Mouse (Mus musculus): ENCODE measurements around the gene Cdk17. TPM values are rescaled to one million over a fixed set of nuclear protein-coding genes. Genes with fewer than 3 reads are reported as not detected.

The Cdk17 gene
- polyA plus RNA-seq (2012; rRNA removed): 27.6 and 32.4 TPM in 2 replicates

- TF ChIP-seq POLR2A (IDR thresholded peaks at IDR 0.05; ENCODE audit: control insufficient read depth, low read depth, low read length) (0 out of 2 replicates have a peak, but pooled peaks have one; percentile 25), CTCF (IDR thresholded peaks at IDR 0.05; ENCODE audit: control insufficient read depth, insufficient read depth, insufficient replicate concordance, low read depth, low read length) (no peak)
- peak within 1 kb of the TSS; percentile 97 for H3K4me3 ChIP-seq (ENCODE audit: control insufficient read depth, low read depth, low read length)
- peaks cover 4% of the 10 kb centered on the region for H3K4me1 ChIP-seq (ENCODE audit: control insufficient read depth, insufficient read depth, low read length)
- no peaks in the 10 kb centered on the region for H3K27me3 ChIP-seq (ENCODE audit: control insufficient read depth, insufficient read depth, low read length)
- no peaks in the 10 kb centered on the region for H3K36me3 ChIP-seq (ENCODE audit: control insufficient read depth, insufficient read depth, low read length)
- H3K27ac ChIP-seq (ENCODE audit: control insufficient read depth, insufficient read depth, low read depth, low read length): peak within 1 kb of the TSS; percentile 92
These were observed at the start of gene Cdk17 for GRCm38 (mm10) chr10:93160807-93161510. TSS of gene Cdk17 (plus strand) at chr10:93160875.

DNA sequence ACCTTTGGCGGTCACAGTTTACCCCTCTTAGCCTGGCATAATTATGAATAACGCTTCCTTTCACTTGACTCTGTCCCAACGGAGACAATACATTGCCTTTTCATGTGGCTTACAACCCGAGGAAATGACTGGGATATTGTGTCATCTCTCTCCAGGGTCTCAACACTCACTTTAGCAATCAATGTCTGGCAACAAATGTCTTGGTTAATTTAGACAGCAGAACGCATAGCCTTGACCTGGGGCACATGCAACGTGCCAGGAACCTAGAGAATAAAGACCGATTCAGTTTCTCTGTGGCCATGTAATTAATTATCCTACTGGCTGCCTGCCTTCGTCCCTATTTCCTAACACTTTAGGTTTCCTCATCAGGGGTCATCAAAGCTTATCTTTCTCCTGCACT lies 49.3 kb upstream of the Cdk17 start:
- H3K4me3 ChIP-seq (ENCODE audit: control insufficient read depth, low read depth, low read length): no peak overlapping the region
- H3K4me1 ChIP-seq (ENCODE audit: control insufficient read depth, insufficient read depth, low read length): peaks cover 3% of the 10 kb centered on the region
- no peak for TF ChIP-seq POLR2A (IDR thresholded peaks at IDR 0.05; ENCODE audit: control insufficient read depth, low read depth, low read length)
- no peak for TF ChIP-seq CTCF (IDR thresholded peaks at IDR 0.05; ENCODE audit: control insufficient read depth, insufficient read depth, insufficient replicate concordance, low read depth, low read length)
- no peaks in the 10 kb centered on the region for H3K27me3 ChIP-seq (ENCODE audit: control insufficient read depth, insufficient read depth, low read length)
- no peaks in the 10 kb centered on the region for H3K36me3 ChIP-seq (ENCODE audit: control insufficient read depth, insufficient read depth, low read length)
- no peak overlapping the region for H3K27ac ChIP-seq (ENCODE audit: control insufficient read depth, insufficient read depth, low read depth, low read length)

GRCm38 (mm10) chr10:93112021-93112420 lies 48.7 kb upstream of the Cdk17 start:
- Histone ChIP-seq H3K4me1 (ENCODE audit: control insufficient read depth, insufficient read depth, low read length) (peaks cover 3% of the 10 kb centered on the region), H3K27me3 (ENCODE audit: control insufficient read depth, insufficient read depth, low read length) (no peaks in the 10 kb centered on the region), H3K27ac (ENCODE audit: control insufficient read depth, insufficient read depth, low read depth, low read length) (no peak overlapping the region), H3K36me3 (ENCODE audit: control insufficient read depth, insufficient read depth, low read length) (no peaks in the 10 kb centered on the region), H3K4me3 (ENCODE audit: control insufficient read depth, low read depth, low read length) (no peak overlapping the region)
- no peak for TF ChIP-seq CTCF (IDR thresholded peaks at IDR 0.05; ENCODE audit: control insufficient read depth, insufficient read depth, insufficient replicate concordance, low read depth, low read length)
- no peak for TF ChIP-seq POLR2A (IDR thresholded peaks at IDR 0.05; ENCODE audit: control insufficient read depth, low read depth, low read length)

- TF ChIP-seq POLR2A (IDR thresholded peaks at IDR 0.05; ENCODE audit: control insufficient read depth, low read depth, low read length) (no peak), CTCF (IDR thresholded peaks at IDR 0.05; ENCODE audit: control insufficient read depth, insufficient read depth, insufficient replicate concordance, low read depth, low read length) (no peak)
- H3K4me3 ChIP-seq (ENCODE audit: control insufficient read depth, low read depth, low read length): no peak overlapping the region
- H3K36me3 ChIP-seq (ENCODE audit: control insufficient read depth, insufficient read depth, low read length): no peaks in the 10 kb centered on the region
- H3K27me3 ChIP-seq (ENCODE audit: control insufficient read depth, insufficient read depth, low read length): no peaks in the 10 kb centered on the region
- peaks cover 3% of the 10 kb centered on the region for H3K4me1 ChIP-seq (ENCODE audit: control insufficient read depth, insufficient read depth, low read length)
- H3K27ac ChIP-seq (ENCODE audit: control insufficient read depth, insufficient read depth, low read depth, low read length): no peak overlapping the region
These were observed 46.7 kb upstream of the Cdk17 start for GRCm38 (mm10) chr10:93113968-93114367.

DNA sequence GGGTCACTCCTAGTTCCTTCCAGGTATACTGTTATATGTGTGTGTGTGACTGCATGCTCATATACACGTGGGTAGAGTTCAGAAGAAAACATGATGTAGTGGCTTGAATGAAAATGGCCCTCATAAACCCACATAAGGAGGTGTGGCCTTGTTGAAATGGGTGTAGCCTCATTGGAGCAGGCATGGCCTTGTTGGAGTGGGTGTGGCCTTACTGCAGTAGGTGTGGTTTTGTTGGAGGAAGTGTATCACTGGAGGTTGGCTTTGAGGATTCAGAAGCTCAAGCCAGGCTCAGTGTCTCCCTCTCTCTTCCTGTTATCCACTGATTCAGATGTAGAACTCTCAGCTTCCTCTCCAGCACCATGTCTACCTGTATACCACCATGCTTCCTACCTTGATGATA lies 45.9 kb upstream of the Cdk17 start:
- Histone ChIP-seq H3K4me3 (ENCODE audit: control insufficient read depth, low read depth, low read length) (no peak overlapping the region), H3K4me1 (ENCODE audit: control insufficient read depth, insufficient read depth, low read length) (peaks cover 3% of the 10 kb centered on the region), H3K36me3 (ENCODE audit: control insufficient read depth, insufficient read depth, low read length) (no peaks in the 10 kb centered on the region), H3K27me3 (ENCODE audit: control insufficient read depth, insufficient read depth, low read length) (no peaks in the 10 kb centered on the region), H3K27ac (ENCODE audit: control insufficient read depth, insufficient read depth, low read depth, low read length) (no peak overlapping the region)
- TF ChIP-seq CTCF (IDR thresholded peaks at IDR 0.05; ENCODE audit: control insufficient read depth, insufficient read depth, insufficient replicate concordance, low read depth, low read length): no peak
- TF ChIP-seq POLR2A (IDR thresholded peaks at IDR 0.05; ENCODE audit: control insufficient read depth, low read depth, low read length): no peak

GRCm38 (mm10) chr10:93115743-93116142 lies 44.9 kb upstream of the Cdk17 start:
- Histone ChIP-seq H3K4me3 (ENCODE audit: control insufficient read depth, low read depth, low read length) (no peak overlapping the region), H3K27ac (ENCODE audit: control insufficient read depth, insufficient read depth, low read depth, low read length) (no peak overlapping the region), H3K4me1 (ENCODE audit: control insufficient read depth, insufficient read depth, low read length) (peaks cover 3% of the 10 kb centered on the region), H3K36me3 (ENCODE audit: control insufficient read depth, insufficient read depth, low read length) (no peaks in the 10 kb centered on the region), H3K27me3 (ENCODE audit: control insufficient read depth, insufficient read depth, low read length) (no peaks in the 10 kb centered on the region)
- TF ChIP-seq CTCF (IDR thresholded peaks at IDR 0.05; ENCODE audit: control insufficient read depth, insufficient read depth, insufficient replicate concordance, low read depth, low read length) (no peak), POLR2A (IDR thresholded peaks at IDR 0.05; ENCODE audit: control insufficient read depth, low read depth, low read length) (no peak)

GRCm38 (mm10) chr10:93116636-93117035 lies 44.0 kb upstream of the Cdk17 start:
- H3K4me1 ChIP-seq (ENCODE audit: control insufficient read depth, insufficient read depth, low read length): peaks cover 3% of the 10 kb centered on the region
- H3K27ac ChIP-seq (ENCODE audit: control insufficient read depth, insufficient read depth, low read depth, low read length): no peak overlapping the region
- TF ChIP-seq POLR2A (IDR thresholded peaks at IDR 0.05; ENCODE audit: control insufficient read depth, low read depth, low read length) (no peak), CTCF (IDR thresholded peaks at IDR 0.05; ENCODE audit: control insufficient read depth, insufficient read depth, insufficient replicate concordance, low read depth, low read length) (no peak)
- no peak overlapping the region for H3K4me3 ChIP-seq (ENCODE audit: control insufficient read depth, low read depth, low read length)
- H3K27me3 ChIP-seq (ENCODE audit: control insufficient read depth, insufficient read depth, low read length): no peaks in the 10 kb centered on the region
- no peaks in the 10 kb centered on the region for H3K36me3 ChIP-seq (ENCODE audit: control insufficient read depth, insufficient read depth, low read length)
